Mouse (Mus musculus): Measurements from ENCODE around the gene Clstn2. TPM values are rescaled to one million over a fixed set of nuclear protein-coding genes. Genes with fewer than 3 reads are reported as not detected.

Clstn2 gene
- 0.13 and 0.19 TPM in 2 replicates for polyA plus RNA-seq (2012; rRNA removed)

GRCm38 (mm10) chr9:98032573-98033272, at the start of gene Clstn2:
TSS of gene Clstn2 (minus strand) at chr9:98033181.

